Mouse (Mus musculus): ENCODE measurements at regions not wholly inside any gene's neighbourhood (a gene's known extent, or its start where the extent isn't known, plus 50 kb on each side); places are given as distances from the start of the nearest gene placed in this dataset.

DNA sequence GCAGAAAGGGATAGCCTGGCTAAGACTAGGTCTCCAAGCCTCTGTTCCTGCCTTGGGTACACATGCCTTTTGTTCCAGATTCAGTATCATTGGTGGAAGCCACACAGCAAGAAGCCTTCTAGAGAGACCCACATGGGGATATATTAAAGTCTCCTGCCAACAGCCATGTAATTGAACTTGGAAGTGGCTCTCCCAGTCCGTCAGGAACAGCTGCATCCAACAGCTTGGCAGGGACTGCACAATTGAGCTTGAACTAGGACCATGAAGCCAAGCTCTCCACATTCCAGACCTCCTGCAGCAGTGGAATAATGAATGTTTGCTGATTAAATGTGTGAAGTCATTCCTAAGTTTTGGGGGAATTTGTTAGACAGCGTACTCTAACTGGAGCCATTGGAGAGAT is 94.5 kb downstream of the Gpr139 start:
- 65% methylated on average over 2 of the region's 2 CpGs for WGBS
- ATAC-seq (replicated peaks; ENCODE audit: low FRiP score, low read depth) (no peak), DNase-seq (ENCODE audit: low spot score) (no peak)
- H3K36me3 ChIP-seq (ENCODE audit: insufficient read depth, low read length): no peaks in the 10 kb centered on the region
- no peak overlapping the region for H3K4me3 ChIP-seq (replicated peaks; ENCODE audit: low read depth, low read length)
- no peak overlapping the region for H3K9ac ChIP-seq (ENCODE audit: low read depth, low read length)
- no peak overlapping the region for H3K4me2 ChIP-seq (ENCODE audit: low read length)
- H3K9me3 ChIP-seq (replicated peaks; ENCODE audit: low read length): no peaks in the 10 kb centered on the region
- no peak overlapping the region for H3K27ac ChIP-seq
- no peaks in the 10 kb centered on the region for H3K4me1 ChIP-seq (replicated peaks; ENCODE audit: insufficient read depth, low read length)
- no peaks in the 10 kb centered on the region for H3K27me3 ChIP-seq (ENCODE audit: insufficient read depth, low read length)
- no peak for TF ChIP-seq CTCF (IDR thresholded peaks at IDR 0.05; ENCODE audit: low read depth)

GRCm38 (mm10) chr7:119088537-119088936 is 93.5 kb upstream of the Gprc5b start:
- Histone ChIP-seq H3K4me1 (replicated peaks; ENCODE audit: insufficient read depth, low read length) (no peaks in the 10 kb centered on the region), H3K36me3 (ENCODE audit: insufficient read depth, low read length) (no peaks in the 10 kb centered on the region), H3K4me2 (ENCODE audit: low read length) (no peak overlapping the region), H3K9ac (ENCODE audit: low read depth, low read length) (no peak overlapping the region), H3K27me3 (ENCODE audit: insufficient read depth, low read length) (no peaks in the 10 kb centered on the region), H3K27ac (no peak overlapping the region), H3K9me3 (replicated peaks; ENCODE audit: low read length) (no peaks in the 10 kb centered on the region), H3K4me3 (replicated peaks; ENCODE audit: low read depth, low read length) (no peak overlapping the region)
- no peak for DNase-seq (ENCODE audit: low spot score)
- no peak for TF ChIP-seq CTCF (IDR thresholded peaks at IDR 0.05; ENCODE audit: low read depth)
- ATAC-seq (replicated peaks; ENCODE audit: low FRiP score, low read depth): no peak
- WGBS: 64% methylated on average over 2 of the region's 2 CpGs

GRCm38 (mm10) chr7:119087723-119088419 is 92.9 kb upstream of the Gprc5b start:
- no peak overlapping the region for H3K4me2 ChIP-seq (ENCODE audit: low read length)
- no peaks in the 10 kb centered on the region for H3K9me3 ChIP-seq (replicated peaks; ENCODE audit: low read length)
- no peak overlapping the region for H3K4me3 ChIP-seq (replicated peaks; ENCODE audit: low read depth, low read length)
- H3K27me3 ChIP-seq (ENCODE audit: insufficient read depth, low read length): no peaks in the 10 kb centered on the region
- DNase-seq (ENCODE audit: low spot score) (no peak), ATAC-seq (replicated peaks; ENCODE audit: low FRiP score, low read depth) (no peak)
- H3K36me3 ChIP-seq (ENCODE audit: insufficient read depth, low read length): no peaks in the 10 kb centered on the region
- TF ChIP-seq CTCF (IDR thresholded peaks at IDR 0.05; ENCODE audit: low read depth): no peak
- H3K27ac ChIP-seq: no peak overlapping the region
- WGBS: 68% methylated on average over 7 of the region's 7 CpGs
- no peaks in the 10 kb centered on the region for H3K4me1 ChIP-seq (replicated peaks; ENCODE audit: insufficient read depth, low read length)
- no peak overlapping the region for H3K9ac ChIP-seq (ENCODE audit: low read depth, low read length)

DNA sequence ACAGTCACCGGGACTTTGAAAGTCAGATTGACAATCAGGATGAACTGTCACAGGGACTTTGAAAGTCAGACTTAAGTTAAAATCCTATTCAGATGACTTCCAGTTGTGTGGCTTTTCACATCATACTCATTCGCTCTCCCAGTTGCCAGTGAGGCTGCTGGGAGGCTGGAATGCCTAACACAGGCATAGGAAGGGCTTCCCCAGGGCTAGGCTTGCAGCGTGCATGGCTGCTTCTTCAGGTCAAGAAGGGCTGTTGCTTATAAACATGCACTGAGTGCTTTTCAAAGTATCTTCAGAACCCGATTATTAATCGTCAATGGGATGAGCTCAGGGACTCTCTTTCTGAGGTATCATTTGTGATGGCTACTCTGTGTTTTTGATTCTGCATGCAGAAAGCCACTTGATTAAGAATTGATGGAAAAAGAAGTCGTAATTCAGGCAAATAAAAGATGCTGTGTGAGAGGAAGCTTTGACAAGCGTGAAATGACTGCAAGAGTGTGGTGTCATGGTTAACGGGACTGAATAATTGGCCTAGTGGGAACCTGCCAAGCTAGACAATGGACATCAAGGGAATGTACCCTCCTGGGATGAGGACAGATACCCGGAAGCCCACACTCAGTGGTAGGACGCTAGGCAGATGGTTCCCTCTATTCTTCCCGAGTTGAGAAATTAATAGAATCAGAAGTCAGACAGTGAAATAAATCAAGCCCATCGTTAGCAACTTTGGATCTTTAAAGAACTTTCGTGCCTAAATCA is 90.9 kb upstream of the Gprc5b start:
- 62% methylated on average over 13 of the region's 13 CpGs for WGBS
- no peaks in the 10 kb centered on the region for H3K36me3 ChIP-seq (ENCODE audit: insufficient read depth, low read length)
- no peak overlapping the region for H3K9ac ChIP-seq (ENCODE audit: low read depth, low read length)
- H3K27me3 ChIP-seq (ENCODE audit: insufficient read depth, low read length): no peaks in the 10 kb centered on the region
- no peak overlapping the region for H3K4me2 ChIP-seq (ENCODE audit: low read length)
- no peak overlapping the region for H3K4me3 ChIP-seq (replicated peaks; ENCODE audit: low read depth, low read length)
- H3K4me1 ChIP-seq (replicated peaks; ENCODE audit: insufficient read depth, low read length): no peaks in the 10 kb centered on the region
- TF ChIP-seq CTCF (IDR thresholded peaks at IDR 0.05; ENCODE audit: low read depth): no peak
- no peak overlapping the region for H3K27ac ChIP-seq
- H3K9me3 ChIP-seq (replicated peaks; ENCODE audit: low read length): no peaks in the 10 kb centered on the region
- ATAC-seq (replicated peaks; ENCODE audit: low FRiP score, low read depth): no peak
- DNase-seq (ENCODE audit: low spot score): no peak

DNA sequence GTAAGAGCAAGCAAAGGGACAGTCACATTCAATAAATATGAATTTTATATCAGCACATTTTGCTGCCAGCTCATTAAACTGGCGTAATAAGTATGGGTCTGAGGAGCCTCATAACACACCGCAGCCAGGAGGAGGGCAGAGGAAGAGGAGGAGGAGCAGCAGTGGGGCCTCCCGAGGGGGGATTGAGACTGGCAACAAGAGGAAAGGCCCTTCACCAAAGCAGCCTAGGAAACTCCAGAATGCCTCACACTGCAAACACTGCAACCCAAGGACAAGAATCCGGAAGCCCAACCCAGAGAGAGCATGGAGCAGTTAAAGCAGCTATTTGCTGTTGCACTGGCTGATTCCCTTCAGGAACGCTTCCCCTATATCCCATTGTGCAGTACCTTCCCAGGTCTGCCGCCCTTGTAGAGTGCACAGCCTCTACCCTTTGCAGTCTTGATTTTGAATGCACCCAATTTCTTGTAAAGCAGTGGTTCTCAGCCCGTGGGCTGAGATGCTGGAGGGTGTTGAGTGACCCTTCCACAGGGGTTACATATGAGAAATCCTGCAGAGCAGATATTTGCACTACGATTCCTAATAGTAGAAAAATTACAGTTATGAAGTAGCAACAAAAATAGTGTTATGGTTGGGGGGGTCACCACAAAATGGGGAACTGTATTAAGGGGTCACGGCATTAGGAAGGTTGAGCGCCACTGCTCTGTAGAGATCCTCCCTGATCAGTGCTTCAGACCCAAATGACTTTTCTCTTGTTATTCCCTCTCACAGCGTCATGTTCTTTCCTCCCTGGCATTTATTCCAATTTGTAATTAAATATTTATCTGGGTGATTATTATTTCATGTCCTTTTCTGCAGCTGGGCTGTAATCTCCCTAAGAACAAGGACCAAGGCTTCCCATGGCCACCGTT is 82.0 kb upstream of the Gprc5b start:
- Histone ChIP-seq H3K4me2 (ENCODE audit: low read length) (no peak overlapping the region), H3K4me3 (replicated peaks; ENCODE audit: low read depth, low read length) (no peak overlapping the region), H3K4me1 (replicated peaks; ENCODE audit: insufficient read depth, low read length) (no peaks in the 10 kb centered on the region), H3K27me3 (ENCODE audit: insufficient read depth, low read length) (no peaks in the 10 kb centered on the region), H3K27ac (no peak overlapping the region), H3K36me3 (ENCODE audit: insufficient read depth, low read length) (no peaks in the 10 kb centered on the region), H3K9me3 (replicated peaks; ENCODE audit: low read length) (no peaks in the 10 kb centered on the region), H3K9ac (ENCODE audit: low read depth, low read length) (no peak overlapping the region)
- DNase-seq (ENCODE audit: low spot score) (peak; percentile 28), ATAC-seq (replicated peaks; ENCODE audit: low FRiP score, low read depth) (no peak)
- 45% methylated on average over 12 of the region's 12 CpGs for WGBS
- no peak for TF ChIP-seq CTCF (IDR thresholded peaks at IDR 0.05; ENCODE audit: low read depth)

- ATAC-seq (replicated peaks; ENCODE audit: low FRiP score, low read depth) (no peak), DNase-seq (ENCODE audit: low spot score) (no peak)
- no peak overlapping the region for H3K4me3 ChIP-seq (replicated peaks; ENCODE audit: low read depth, low read length)
- H3K36me3 ChIP-seq (ENCODE audit: insufficient read depth, low read length): no peaks in the 10 kb centered on the region
- H3K4me1 ChIP-seq (replicated peaks; ENCODE audit: insufficient read depth, low read length): no peaks in the 10 kb centered on the region
- no peak for TF ChIP-seq CTCF (IDR thresholded peaks at IDR 0.05; ENCODE audit: low read depth)
- no peaks in the 10 kb centered on the region for H3K27me3 ChIP-seq (ENCODE audit: insufficient read depth, low read length)
- no peaks in the 10 kb centered on the region for H3K9me3 ChIP-seq (replicated peaks; ENCODE audit: low read length)
- no peak overlapping the region for H3K9ac ChIP-seq (ENCODE audit: low read depth, low read length)
- no peak overlapping the region for H3K27ac ChIP-seq
- no peak overlapping the region for H3K4me2 ChIP-seq (ENCODE audit: low read length)
- 54% methylated on average over 2 of the region's 2 CpGs for WGBS
These were observed 71.0 kb upstream of the Gprc5b start for GRCm38 (mm10) chr7:119066026-119066425.

Data from kidney, postnatal 0 days (tissue).